Mouse (Mus musculus) CD8-positive naive resting alpha-beta T cell, adult 57 days (primary cell): ENCODE results near the gene Cpsf2. TPM values are rescaled to one million over a fixed set of nuclear protein-coding genes. Genes with fewer than 3 reads are reported as not detected.

ENCODE experiments used
- total RNA-seq: library from RNA; stranded (reverse); gene quantifications from one replicate; pipeline ENCODE4 v1.2.4, GENCODE M21; 2023

The Cpsf2 gene
- 17.0 TPM for total RNA-seq

DNA sequence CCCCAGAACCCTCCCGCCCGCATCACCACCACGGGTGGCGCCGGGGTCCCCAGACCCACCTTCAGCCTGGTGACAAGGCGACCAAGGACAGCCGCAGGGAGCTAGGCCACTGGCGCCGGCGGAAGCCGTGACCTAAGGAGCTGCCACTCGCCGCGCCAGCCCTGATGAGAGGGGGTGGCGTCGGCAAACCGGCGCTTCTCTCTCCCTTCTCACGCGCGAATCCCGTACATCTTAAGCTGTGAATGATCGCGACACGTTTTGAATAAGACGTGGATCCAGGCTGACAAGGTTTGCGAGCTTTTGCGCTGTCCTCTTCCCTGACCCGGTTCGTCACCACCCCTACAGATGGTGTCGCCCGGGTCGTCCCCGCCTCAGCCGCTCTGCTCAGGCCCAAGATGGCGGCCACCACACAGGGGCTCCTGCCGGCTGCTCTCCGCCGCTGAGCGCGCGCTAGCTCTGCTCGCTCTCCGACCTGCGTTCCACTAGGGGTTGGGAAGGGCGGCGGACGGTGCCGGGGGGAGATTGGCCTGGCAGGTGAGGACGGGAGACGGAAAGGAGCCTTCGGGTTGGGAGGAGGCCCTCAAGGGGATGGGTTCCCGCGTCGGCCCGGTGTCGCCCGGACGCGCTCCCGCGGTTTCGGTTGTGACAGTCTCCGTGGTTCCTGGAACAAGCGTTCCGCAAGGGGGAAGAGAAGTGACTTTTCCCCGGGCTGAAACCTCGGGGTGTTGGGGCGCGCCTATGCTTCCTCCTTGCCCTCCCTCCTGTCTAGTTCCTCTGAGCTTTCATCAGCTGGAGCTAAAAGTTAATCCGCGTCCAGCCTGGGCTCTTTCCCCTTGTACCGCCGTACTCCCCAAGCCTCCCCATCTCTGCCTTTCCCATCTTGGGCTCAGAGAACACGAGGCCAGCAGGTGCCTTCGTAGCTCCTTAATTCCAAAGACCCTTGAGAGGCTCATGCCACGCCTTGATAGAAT lies at the start of gene Cpsf2:
Cpsf2 (plus strand) TSS at position 388 of the 971 bp plus-strand sequence.

DNA sequence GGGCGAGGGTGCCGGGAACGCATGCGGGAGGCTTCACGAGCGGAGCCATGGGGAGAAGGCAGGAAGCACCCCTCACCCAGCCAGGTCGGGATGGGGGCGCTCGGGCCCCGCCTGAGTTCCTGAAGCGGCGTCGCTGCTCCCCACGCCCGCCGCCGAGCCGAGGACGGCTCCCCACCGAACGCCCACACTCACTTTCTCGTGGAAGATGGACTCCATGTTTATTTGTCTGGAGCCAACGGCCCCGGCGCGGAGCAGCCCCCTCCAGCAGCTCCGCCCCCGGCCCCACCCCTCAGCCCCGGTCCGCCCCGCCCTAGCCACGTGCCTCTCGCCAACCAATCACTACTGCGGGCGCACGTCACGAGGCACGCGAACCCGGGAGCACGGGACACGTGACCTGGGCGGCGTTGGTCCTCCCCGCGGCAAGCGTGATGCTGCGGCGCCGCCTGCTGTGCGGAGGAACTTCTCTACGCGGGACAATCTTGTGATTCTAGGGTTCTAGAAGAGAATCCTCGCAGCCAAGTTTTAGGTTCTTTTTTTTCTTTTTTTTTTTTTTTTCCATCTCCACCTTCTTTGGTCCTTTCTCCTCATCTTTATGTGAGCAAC lies 17.7 kb upstream of the Cpsf2 start, which contains the start of gene Atxn3:
Atxn3 (minus strand) TSS at position 305 of the 603 bp plus-strand sequence.

Other genes starting within 250 kb of the Cpsf2 start
- gene Fbln5, start 156.9 kb upstream of the Cpsf2 start, total RNA-seq = not detected
- 77.6 TPM for gene Trip11, start 62.7 kb upstream of the Cpsf2 start, total RNA-seq
- 21.2 TPM for gene Atxn3, start 17.7 kb upstream of the Cpsf2 start, total RNA-seq
- gene Slc24a4, start 152.7 kb downstream of the Cpsf2 start, total RNA-seq = not detected